Mouse (Mus musculus) limb, embryonic 10.5 days (tissue): ENCODE measurements around the gene Tmem131l. TPM values are rescaled to one million over a fixed set of nuclear protein-coding genes. Genes with fewer than 3 reads are reported as not detected.

Source experiments
- DNase-seq: peaks from one replicate; pipeline ENCODE4 v3.0.0-alpha.2; 2017; ENCODE audit warnings: low spot score
- H3K27ac ChIP-seq: fragments of 300-500 bp; sonication (generic); 2 replicates; pipeline ENCODE4 v1.5.1; 2016; ENCODE audit warnings: mild to moderate bottlenecking
- H3K27me3 ChIP-seq: fragments of 300-500 bp; sonication (generic); 2 replicates; pipeline ENCODE4 v1.6.1; 2016; ENCODE audit warnings: low read depth, mild to moderate bottlenecking; ENCODE audit not compliant: poor library complexity, severe bottlenecking
- H3K36me3 ChIP-seq: fragments of 300-500 bp; sonication (generic); 2 replicates; pipeline ENCODE4 v1.6.1; 2016; ENCODE audit warnings: mild to moderate bottlenecking, moderate library complexity
- H3K4me1 ChIP-seq: fragments of 300-500 bp; sonication (generic); 2 replicates; pipeline ENCODE4 v1.6.1; 2016
- H3K4me3 ChIP-seq: fragments of 300-500 bp; sonication (generic); 2 replicates; pipeline ENCODE4 v1.5.1; 2016; ENCODE audit warnings: mild to moderate bottlenecking, moderate library complexity
- H3K9me3 ChIP-seq: fragments of 300-500 bp; sonication (generic); replicated peaks from 2 replicates; pipeline ENCODE4 v1.6.1; 2016; ENCODE audit warnings: mild to moderate bottlenecking
- WGBS: fragments of 180-500 bp; shearing (Covaris S2); methylation state at CpG from one replicate; pipeline ENCODE4 v1.1.7; 2016; 5-methylcytosine and 5-hydroxymethylcytosine counted together
- polyA plus RNA-seq: library from polyadenylated mRNA; unstranded; fragments of >200 nt; fragmentation: Nextera tagmentation; extraction: Ambion mirVana; gene quantifications from 2 replicates; pipeline ENCODE4 v1.2.1, GENCODE M21; 2016

Gene Tmem131l
- polyA plus RNA-seq: 79.5 and 84.5 TPM in 2 replicates

- Histone ChIP-seq H3K9me3 (no peaks in the 10 kb centered on the region), H3K27ac (peak within 1 kb of the TSS; percentile 99), H3K36me3 (peaks cover 27% of the 10 kb centered on the region), H3K27me3 (no peaks in the 10 kb centered on the region), H3K4me3 (peak within 1 kb of the TSS; percentile 82), H3K4me1 (peaks cover 31% of the 10 kb centered on the region)
- peak; percentile 93 for DNase-seq
- under 1% methylated on average over 81 of the region's 100 CpGs for WGBS
Observed at GRCm38 (mm10) chr3:84039646-84040475, at the start of gene Tmem131l. Gene Tmem131l, minus strand, starts transcription at chr3:84040175.

DNA sequence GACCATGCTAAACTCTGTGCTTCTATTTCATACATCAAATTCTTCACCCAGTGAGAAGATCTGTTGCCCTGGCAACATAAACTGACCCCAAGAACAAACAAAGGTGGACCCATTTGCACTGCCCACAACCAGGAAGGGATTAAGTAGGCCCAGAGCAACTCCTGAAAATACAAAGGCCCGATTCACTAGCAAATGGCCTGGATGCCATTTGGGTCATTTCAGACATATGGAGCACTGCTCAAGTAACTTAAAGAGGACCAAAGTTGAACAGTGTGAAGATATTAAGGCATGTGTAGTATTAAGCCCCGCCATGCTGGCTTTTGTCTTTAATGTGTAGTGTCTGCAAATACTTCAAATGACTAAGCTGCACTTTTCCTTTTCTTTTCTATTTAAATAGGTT lies 46.9 kb upstream of the Tmem131l start:
- 80% methylated on average over 2 of the region's 2 CpGs for WGBS
- no peaks in the 10 kb centered on the region for H3K27me3 ChIP-seq
- no peak for DNase-seq
- H3K4me3 ChIP-seq: no peak overlapping the region
- no peaks in the 10 kb centered on the region for H3K36me3 ChIP-seq
- peaks cover 32% of the 10 kb centered on the region for H3K4me1 ChIP-seq
- H3K9me3 ChIP-seq: no peaks in the 10 kb centered on the region
- H3K27ac ChIP-seq: peak overlapping the region; percentile 9; the same call in 1 of the 2 replicates

DNA sequence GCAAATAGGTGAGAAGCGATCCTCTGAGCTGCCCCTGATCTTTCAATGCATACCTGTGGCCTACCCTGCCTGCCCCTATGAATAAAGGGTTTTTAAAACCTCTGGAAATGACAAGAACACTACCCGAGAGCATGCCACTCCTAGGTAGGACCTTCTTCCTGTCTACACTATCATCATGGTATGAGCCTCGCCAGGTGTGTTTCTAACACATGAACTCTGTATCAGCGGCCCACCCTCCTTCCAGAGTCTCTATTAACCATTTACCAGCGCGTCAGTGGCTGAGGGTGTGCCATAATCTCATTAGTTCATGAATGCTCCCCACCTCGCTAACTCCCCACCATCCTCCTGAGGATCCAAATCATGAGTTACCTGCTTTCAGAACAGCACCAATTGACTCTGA lies 46.4 kb upstream of the Tmem131l start:
- DNase-seq: no peak
- Histone ChIP-seq H3K36me3 (no peaks in the 10 kb centered on the region), H3K9me3 (no peaks in the 10 kb centered on the region), H3K27me3 (no peaks in the 10 kb centered on the region), H3K27ac (peak overlapping the region; percentile 68), H3K4me1 (peaks cover 29% of the 10 kb centered on the region), H3K4me3 (no peak overlapping the region)
- 88% methylated on average over 7 of the region's 7 CpGs for WGBS

DNA sequence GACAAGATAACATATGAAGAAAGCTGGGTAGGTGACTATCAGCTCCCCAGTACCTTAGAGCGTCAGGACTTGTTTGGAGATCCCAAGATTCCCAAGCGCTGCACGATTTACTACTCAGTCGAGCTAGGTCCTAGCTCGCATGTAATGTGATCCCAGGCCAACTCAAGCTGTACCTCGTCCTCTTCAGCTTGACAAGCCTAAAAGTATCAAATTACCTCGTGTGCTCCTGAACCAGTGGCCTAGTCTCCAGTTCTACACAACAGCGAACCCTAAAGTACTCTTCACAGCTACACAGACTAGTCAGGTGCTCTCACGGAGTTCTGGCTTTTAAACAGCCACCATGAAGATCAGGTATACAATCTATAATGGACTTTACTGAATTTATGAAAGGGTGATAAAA lies 45.5 kb upstream of the Tmem131l start:
- Histone ChIP-seq H3K27me3 (no peaks in the 10 kb centered on the region), H3K27ac (peak overlapping the region; percentile 68; the same call in 1 of the 2 replicates), H3K9me3 (no peaks in the 10 kb centered on the region), H3K4me3 (no peak overlapping the region), H3K36me3 (no peaks in the 10 kb centered on the region), H3K4me1 (peaks cover 29% of the 10 kb centered on the region)
- DNase-seq: peak; percentile 37
- WGBS: 11% methylated on average over 9 of the region's 9 CpGs

DNA sequence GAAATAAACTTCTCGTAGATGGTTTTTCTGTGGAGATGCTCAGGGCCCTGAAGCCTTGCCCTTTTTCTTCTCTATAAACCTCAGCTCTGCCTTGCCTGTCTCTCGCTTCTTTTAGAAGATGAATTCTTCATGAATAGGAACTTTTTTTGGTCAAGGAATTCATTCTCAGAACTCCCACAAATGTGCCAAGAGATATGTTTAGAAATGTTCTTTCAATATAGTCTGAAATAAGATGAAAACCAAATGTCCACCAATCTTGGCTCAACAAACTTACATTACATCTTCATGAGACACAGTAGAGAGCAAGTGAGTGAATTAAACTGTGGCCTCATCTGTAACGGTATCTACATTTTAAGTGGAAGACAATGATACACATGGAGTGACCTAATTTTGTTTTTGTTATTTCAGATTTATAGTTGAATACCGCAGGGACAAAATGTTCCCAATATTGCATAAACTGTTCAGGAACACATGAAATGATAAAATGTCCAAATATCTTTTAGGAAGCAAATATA lies 41.3 kb upstream of the Tmem131l start:
- H3K9me3 ChIP-seq: no peaks in the 10 kb centered on the region
- H3K36me3 ChIP-seq: no peaks in the 10 kb centered on the region
- no peak overlapping the region for H3K27ac ChIP-seq
- DNase-seq: no peak
- H3K4me1 ChIP-seq: peaks cover 16% of the 10 kb centered on the region
- WGBS: 93% methylated on average over 4 of the region's 4 CpGs
- no peaks in the 10 kb centered on the region for H3K27me3 ChIP-seq
- H3K4me3 ChIP-seq: no peak overlapping the region

GRCm38 (mm10) chr3:84080074-84080473 lies 40.1 kb upstream of the Tmem131l start:
- Histone ChIP-seq H3K27me3 (no peaks in the 10 kb centered on the region), H3K36me3 (no peaks in the 10 kb centered on the region), H3K27ac (no peak overlapping the region), H3K4me1 (peaks cover 4% of the 10 kb centered on the region), H3K4me3 (no peak overlapping the region), H3K9me3 (no peaks in the 10 kb centered on the region)
- 94% methylated on average over 7 of the region's 7 CpGs for WGBS
- DNase-seq: no peak

DNA sequence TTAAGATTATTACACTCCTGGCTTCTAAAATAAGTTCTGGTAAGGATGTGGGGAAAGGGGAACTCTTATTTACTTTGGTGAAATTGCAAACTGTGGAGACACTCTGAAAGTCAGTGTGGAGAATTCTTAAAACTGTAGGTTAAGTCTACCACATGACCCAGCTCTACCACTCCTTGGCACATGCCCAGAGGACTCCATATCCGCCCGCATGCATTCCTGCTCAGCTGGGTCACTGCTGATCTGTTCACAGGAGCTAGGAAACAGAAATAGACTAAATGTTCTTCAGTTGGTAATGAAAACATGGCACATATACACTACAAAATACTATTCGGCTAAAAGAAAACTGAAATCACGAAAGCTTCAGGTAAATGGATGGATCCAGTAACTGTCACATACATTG lies 37.5 kb upstream of the Tmem131l start:
- DNase-seq: no peak
- H3K4me1 ChIP-seq: no peaks in the 10 kb centered on the region
- no peaks in the 10 kb centered on the region for H3K27me3 ChIP-seq
- no peak overlapping the region for H3K4me3 ChIP-seq
- WGBS: 94% methylated on average over 4 of the region's 4 CpGs
- H3K9me3 ChIP-seq: no peaks in the 10 kb centered on the region
- no peaks in the 10 kb centered on the region for H3K36me3 ChIP-seq
- no peak overlapping the region for H3K27ac ChIP-seq

- Histone ChIP-seq H3K4me1 (no peaks in the 10 kb centered on the region), H3K4me3 (no peak overlapping the region), H3K27me3 (no peaks in the 10 kb centered on the region), H3K9me3 (no peaks in the 10 kb centered on the region), H3K36me3 (no peaks in the 10 kb centered on the region), H3K27ac (no peak overlapping the region)
- 84% methylated on average over 13 of the region's 13 CpGs for WGBS
- no peak for DNase-seq
Observed at GRCm38 (mm10) chr3:84076543-84077332, 36.8 kb upstream of the Tmem131l start.

- DNase-seq: no peak
- Histone ChIP-seq H3K4me1 (no peaks in the 10 kb centered on the region), H3K36me3 (no peaks in the 10 kb centered on the region), H3K27me3 (no peaks in the 10 kb centered on the region), H3K4me3 (no peak overlapping the region), H3K9me3 (no peaks in the 10 kb centered on the region), H3K27ac (no peak overlapping the region)
- WGBS: 87% methylated on average over 4 of the region's 4 CpGs
Observed at GRCm38 (mm10) chr3:84075516-84075915, 35.5 kb upstream of the Tmem131l start.

DNA sequence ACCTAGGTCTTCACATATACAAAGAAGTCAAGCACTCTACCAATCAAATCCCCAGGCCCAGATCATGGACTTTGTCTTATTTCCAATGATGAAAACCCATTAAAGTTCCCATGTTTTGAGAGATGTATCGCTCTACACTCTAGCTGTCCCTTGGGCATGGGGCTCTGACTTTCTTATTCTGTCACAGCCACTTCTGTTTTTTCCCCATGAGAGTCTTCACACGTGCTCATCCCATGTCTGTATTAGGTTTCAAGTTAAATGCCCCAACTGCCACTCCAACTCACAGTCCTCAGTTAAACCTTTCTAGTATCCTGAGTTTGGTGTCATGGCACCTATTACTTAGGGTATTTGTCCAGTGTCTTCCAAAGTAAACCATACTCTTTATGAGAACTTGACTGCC lies 34.8 kb upstream of the Tmem131l start:
- Histone ChIP-seq H3K27ac (no peak overlapping the region), H3K4me3 (no peak overlapping the region), H3K9me3 (no peaks in the 10 kb centered on the region), H3K36me3 (no peaks in the 10 kb centered on the region), H3K27me3 (no peaks in the 10 kb centered on the region), H3K4me1 (no peaks in the 10 kb centered on the region)
- WGBS: 84% methylated on average over 2 of the region's 2 CpGs
- no peak for DNase-seq

GRCm38 (mm10) chr3:84071641-84072040 lies 31.7 kb upstream of the Tmem131l start:
- 17% methylated on average over 2 of the region's 2 CpGs for WGBS
- H3K27me3 ChIP-seq: no peaks in the 10 kb centered on the region
- no peaks in the 10 kb centered on the region for H3K4me1 ChIP-seq
- no peak for DNase-seq
- no peaks in the 10 kb centered on the region for H3K9me3 ChIP-seq
- H3K4me3 ChIP-seq: no peak overlapping the region
- H3K36me3 ChIP-seq: no peaks in the 10 kb centered on the region
- H3K27ac ChIP-seq: no peak overlapping the region

- Histone ChIP-seq H3K27me3 (no peaks in the 10 kb centered on the region), H3K27ac (no peak overlapping the region), H3K36me3 (no peaks in the 10 kb centered on the region), H3K4me3 (no peak overlapping the region), H3K9me3 (no peaks in the 10 kb centered on the region), H3K4me1 (no peaks in the 10 kb centered on the region)
- 88% methylated on average over 8 of the region's 8 CpGs for WGBS
- DNase-seq: no peak
Observed at GRCm38 (mm10) chr3:84070811-84071210, 30.8 kb upstream of the Tmem131l start.
